Mouse (Mus musculus) 3134 (cell line): Measurements from ENCODE around the gene Zmpste24.
A peak's percentile ranks its signal among the peaks of the same experiment; 100 is the strongest.
"Not testable (repeated sequence)": the region's sequence is repeated elsewhere in the genome, so short reads cannot be mapped to it uniquely, and the experiment has no call there.

Source experiments
- DNase-seq: peaks from one replicate; pipeline ENCODE4 v3.0.0-alpha.2; 2011; ENCODE audit warnings: low spot score; ENCODE audit not compliant: insufficient read length; ENCODE audit errors: extremely low read depth

Zmpste24 gene

DNA sequence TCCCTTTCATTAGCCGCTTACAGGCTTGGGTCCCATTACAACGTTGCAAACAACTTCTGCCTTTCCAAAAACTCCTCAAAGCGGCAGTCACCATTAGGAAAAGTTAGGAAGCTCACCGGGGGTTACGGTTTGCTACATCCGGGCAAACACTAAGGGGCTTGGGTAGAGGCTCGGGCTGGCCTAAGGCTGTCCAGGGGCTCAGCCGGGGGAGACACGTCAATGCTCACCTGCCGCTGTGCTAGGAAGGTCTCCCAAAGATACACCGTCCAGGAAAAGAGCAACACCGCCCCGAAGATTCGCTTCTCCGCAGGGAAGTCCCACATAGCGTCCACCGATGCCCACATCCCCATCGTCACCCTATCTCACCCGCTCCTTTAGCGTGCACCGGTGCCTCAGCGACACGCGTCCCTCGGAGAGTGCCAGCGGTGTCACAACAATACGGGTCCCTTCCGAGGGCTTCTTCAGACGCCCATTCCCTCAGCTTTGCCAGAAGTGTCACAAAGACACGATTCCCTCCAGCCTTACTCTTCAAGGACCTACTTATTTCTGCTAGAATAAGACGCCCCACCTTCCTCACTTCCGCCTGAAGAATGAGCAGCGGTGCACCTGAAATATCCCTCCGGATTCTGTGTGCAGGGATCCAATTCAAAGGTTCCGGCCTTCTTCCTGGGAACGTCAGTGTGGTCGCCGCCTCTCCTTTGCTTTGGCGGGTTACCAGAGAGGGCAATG lies at the start of gene Zmpste24:
Gene Zmpste24 (minus strand): TSS at position 592 of the 729 bp plus-strand sequence.
- DNase-seq = peak; percentile 80

DNA sequence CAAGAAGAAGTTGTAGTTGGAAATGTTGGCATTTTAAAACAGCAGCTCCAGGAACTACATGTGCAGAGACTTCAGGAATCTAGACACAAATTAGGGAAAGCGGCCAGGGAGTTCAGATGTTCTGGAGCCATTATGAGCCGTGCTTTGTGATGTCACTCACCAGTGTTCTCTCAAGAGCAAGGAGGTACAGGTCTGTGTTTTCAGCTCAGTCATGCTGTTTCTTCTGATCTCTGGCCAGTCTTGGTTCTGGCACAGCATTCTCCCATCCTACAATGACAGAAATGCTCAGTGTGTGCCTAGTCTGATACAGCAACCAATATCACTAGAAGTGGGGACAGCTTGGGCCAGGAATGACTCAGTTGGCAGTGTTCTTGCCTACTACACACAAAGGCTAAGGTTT lies 11.1 kb upstream of the Zmpste24 start, which contains the start of gene Tmco2:
Gene Tmco2 (minus strand): TSS at position 101 of the 400 bp plus-strand sequence.
- no peak for DNase-seq

DNA sequence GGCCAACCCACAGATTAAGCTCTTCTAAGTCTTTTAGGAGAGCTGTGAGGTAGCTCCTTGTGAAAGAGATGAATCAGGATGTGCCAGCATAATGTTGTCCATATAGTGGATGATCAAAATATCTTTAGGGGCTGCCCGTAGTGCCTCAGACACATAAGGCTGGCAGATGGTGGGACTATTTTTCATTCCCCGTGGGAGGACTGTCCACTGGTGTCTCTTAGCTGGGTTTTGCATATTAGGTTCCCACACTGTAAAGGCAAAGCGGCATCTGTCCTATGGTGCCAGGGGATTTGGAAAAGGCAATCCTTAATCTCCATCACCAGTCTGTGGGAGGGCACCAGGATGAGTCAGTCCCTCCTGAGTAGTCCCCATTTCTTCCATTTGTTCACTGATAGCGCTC lies 5.3 kb upstream of the Zmpste24 start:
- DNase-seq = no peak

DNA sequence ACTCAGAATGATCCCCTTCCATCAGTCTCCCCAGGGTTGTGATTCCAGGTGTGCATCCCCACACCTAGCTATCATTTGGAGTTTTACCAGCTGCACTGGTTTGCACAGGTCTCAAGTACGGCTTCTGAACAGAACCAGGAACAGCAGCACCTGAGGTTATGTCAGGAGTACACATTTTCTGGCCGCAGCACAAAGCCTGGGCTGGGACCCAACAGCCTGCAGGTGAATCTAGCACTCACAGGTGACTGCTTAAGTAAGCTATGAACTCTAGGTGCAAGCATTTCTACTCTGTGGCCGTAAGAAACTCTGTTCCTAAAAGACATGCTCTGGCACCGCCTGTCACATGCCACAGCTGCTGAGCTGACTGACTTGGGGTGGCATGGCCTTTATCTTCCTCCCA lies 7.8 kb downstream of the Zmpste24 start:
- DNase-seq = no peak

DNA sequence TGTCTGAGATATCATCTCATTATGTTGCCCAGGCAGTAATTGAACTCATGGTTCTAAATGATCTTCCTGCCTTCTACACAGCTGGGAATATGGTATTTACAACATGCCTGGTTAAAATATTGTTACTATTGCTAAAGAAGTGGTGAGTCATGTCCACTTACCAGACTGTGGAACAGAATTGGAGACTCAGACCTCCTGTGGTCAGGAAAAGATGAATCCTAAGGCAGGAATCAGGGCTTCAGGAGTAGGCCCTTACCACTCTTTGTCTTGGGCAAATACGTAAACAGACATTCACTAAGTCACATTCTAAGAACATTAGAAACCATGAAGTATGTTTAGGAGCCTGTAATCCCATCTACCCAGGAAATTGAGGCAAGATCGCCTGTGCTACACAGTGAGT lies 9.3 kb downstream of the Zmpste24 start:
- DNase-seq = no peak

DNA sequence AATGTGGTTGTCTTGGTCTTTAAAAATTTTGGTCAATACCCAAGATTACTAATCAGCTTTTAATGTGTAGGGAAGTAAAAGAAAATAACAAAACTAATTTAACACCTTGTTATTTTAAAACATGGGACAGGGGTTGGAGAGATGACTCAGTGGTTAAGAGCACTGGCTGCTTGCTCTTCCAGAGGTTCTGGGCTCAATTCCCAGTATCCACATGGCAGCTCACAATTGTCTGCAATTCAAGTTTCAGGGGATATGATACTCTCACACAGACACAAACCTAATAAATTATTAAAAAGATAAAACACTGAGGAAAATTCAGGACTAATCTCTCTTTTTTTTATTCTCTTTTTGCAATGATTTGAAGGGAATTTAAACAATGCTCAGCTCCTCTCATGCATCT lies 13.5 kb downstream of the Zmpste24 start:
- DNase-seq = no peak

DNA sequence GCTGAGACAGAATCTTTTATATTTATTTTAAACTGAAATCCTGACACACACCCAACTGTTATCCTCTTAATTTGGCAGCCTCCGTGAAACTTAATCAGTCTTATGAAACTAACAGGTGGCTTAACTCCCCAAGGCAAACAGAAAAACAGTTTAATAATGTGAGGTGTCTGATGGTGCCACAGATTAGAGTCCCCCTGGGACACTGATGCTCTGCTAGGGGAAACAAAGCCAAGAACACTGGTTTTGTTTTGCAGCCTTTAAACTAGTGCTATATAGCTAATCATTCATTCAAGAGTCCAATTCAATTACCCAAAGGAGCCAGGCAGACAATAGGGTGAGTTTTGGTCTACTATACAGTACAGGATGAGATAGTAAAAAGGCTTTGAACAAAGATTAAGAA lies 17.6 kb downstream of the Zmpste24 start:
- no peak for DNase-seq

DNA sequence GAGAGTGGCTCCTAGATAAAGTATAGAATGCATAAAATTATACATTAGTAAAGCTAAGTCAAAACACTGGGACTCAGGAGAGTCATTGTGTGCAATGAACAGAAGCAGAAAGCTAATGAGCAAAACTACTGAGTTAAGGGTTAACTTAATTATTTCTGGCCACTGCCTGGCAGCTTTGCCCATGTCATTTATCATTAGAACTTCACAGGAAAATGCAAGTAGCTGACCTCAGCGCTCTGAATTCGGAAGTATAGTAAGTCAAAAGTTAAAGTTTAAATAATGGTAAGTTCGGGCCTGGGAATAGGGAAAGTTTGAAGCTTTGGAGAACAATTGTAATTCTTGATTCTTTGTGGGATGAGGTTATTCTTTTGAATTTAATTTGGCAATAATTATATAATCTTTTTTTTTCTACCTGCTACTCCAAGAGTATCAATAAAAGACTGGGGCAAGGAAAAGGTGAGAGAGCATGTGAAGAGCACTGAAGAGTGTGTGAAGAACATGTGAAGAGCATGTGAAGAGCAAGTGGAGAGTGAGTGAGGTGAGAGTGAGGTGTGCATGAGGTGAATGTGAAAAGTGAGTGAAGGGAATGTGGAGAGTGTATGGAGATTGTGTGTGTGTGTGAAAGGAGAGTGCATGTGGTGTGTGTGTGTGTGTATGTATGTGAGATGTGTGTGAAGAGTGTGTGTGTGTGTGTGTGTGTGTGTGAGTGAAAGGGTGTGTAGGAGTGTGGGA lies 20.0 kb downstream of the Zmpste24 start:
- no peak for DNase-seq

DNA sequence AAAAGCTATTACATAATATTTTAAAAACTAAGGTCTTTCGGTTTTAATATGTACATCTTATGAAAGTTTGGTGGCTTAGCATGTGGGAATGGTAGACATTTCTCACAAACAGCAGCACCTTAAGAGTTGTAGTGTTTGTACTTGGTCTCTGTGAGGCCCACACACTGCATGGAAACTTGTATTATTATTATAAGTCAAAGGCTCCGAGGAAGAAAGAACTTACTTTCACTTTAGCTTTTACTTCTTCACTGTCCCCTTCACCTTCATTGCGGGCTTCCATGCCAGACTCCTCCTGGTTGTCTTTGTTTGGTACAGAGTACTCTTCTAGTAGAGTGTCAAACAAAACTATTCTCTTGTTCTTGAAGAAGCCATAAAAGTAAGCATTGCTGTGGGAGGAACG lies 23.8 kb downstream of the Zmpste24 start:
- DNase-seq = no peak

DNA sequence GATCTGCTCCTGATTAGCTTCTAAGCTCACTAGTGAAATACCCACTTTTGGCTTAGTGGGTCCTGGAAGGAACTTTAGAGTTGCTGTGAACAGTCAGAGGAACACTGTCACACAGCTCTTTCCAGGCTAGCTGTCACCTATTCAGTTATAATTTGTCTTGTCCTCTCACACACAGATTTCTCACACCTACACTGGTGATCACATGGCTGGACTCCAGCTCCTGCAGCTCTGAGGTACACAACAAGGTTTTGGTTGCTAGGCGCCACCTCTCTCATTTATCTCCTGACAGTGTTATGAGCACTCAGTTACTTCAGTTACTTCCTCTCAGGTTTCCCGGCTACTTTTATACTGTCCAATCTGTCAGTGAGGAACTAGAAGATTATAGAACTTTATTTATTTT lies 32.7 kb downstream of the Zmpste24 start:
- DNase-seq = no peak

DNA sequence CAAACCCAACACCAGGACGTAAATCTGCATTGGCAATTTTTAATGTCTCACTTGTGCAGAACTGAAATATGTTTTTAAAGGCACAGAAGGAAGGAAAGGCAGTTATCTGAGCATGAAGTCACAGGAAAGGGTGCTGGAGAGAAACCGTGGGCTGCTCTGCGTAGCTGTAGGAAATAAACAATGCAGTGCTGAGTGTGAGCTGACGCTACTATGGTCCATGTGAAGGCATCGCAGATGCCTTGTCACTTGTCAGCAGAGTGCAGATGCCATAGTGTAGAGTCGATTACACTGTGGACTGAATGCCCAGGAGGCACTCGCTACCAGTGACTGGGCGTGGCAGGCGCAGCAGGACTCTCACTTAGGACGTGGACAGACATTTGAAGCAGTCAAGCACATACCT lies 38.8 kb downstream of the Zmpste24 start:
- not testable (repeated sequence) for DNase-seq

DNA sequence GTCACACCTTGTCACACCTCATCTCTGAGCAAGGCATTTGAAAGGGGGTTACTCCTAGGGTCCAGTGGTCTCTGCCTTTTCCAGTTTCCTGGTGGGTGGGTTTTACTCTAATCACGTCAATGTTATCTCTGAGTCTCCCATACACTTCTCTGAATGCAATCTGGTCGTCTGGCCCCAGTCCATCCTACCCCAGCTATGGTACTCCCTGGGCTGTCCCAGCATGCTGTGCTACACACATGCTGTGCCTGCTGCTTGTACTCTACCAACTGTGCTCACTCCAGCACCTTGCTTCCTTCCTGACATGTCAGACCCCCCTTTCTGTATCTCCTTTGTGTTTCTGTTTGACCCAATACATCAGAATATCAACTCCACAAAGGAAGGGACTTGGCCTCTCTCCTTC lies 41.0 kb downstream of the Zmpste24 start:
- no peak for DNase-seq

DNA sequence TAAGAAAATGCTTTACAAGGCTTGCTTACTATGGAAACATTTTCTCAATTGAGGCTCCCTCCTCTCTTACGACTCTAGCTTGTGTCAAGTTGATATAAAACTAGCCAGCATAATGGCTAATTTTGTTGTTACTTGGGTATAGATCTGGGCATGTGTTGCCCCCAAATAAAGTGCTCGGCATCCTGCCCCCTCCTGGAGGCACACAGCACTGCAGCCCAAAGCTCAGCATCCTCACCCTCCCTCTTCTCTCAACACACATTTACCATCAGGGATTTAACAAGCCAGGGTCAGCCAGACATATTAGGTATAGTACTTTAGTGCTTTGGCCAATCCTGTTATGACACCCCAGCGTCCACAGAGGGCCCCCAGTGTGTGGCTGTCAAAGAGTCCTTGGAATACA lies 41.7 kb downstream of the Zmpste24 start:
- no peak for DNase-seq

DNA sequence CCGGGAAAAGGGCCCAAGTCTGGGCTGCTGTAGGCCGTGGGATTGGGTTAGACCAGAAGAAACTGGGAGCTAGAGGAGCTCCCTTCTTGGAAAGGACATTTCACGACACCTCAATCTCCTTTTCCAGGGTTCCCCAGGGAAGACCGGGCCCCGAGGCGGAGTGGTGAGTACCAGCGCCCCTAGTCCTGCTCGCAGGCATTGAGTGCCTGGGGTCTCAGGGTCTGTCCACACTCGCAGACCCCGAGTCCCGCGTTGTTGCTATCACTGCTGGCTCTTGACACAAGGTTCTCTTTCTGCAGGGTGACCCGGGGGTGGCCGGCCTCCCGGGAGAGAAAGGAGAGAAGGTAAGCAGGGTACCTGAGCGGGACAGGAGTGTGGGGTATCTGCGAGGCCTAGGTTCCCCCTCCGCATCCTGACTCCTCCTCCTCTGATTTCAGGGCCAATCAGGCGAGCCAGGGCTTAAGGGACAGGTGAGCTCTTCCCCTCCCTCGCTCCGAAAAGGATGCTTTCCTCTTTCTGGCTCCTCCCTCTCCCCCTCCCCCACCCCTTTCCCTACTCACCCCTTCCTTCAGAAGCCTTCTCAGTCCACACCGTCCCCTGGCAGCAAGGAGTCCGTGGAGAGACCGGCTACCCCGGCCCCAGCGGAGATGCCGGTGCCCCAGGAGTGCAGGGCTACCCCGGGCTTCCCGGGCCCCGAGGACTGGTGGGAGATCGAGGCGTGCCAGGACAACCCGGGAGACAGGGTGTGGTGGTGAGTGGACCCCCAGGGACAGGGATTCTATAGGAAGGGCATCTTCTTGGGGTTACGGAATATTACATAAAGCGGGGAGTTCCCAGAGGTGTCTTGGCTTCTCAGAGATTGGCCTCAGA lies 45.4 kb downstream of the Zmpste24 start:
- DNase-seq = no peak

DNA sequence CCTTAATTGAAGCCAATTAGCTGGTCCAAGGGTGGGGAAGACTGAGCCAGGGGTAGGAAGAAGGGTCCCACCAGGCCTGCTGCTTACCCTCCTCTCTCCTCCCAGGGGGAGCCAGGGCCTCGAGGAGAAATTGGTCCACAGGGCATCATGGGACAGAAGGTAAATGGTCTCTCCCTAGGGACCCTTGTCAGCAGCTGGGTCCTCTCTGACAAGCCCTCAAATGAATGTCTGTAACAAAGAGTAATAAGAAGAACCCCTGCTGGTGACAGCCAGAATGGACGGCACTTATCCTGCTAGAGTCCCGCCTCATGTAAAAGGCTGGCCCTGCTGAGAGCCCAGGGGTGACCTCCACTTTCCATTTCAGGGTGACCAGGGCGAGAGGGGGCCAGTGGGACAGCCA lies 46.2 kb downstream of the Zmpste24 start:
- no peak for DNase-seq

DNA sequence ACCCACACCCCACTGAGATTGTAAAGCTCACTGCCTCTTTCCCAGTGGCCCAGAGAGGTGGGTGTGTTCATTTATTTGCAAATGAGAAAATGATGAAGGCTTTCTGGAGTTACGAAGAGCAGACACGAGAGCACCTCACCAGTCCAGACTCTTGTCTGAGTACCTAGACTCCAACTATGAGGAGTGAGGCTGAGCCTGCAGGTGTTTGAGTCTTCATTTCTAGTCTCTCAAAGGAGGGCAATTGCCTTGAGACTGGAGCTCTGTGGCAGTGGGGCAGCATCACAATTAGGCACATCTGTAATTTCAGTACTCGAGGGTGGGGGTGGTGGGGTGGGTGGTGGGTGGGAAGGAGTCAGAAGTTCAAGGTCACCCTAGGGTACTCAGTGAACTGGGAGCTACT lies 55.1 kb downstream of the Zmpste24 start:
- DNase-seq = no peak

DNA sequence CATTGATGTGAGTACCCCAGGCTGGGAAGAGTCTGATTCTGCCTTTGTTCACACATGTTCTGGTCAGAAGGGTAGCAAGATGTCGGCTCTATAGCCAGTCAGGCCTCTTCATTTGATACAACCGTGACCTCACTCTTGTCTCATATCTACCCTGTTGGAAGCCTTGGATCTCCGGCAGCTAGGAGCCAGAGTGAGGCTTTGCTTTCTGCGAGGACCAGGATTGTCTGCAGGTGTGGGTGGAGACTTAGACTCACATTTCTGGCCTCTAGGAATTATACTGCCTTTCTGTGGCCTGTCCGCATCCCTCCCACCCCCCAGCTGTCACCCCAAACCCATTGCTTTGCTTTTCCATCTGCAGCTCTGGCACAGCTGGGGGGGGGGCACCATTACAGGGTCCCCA lies 55.6 kb downstream of the Zmpste24 start:
- no peak for DNase-seq

DNA sequence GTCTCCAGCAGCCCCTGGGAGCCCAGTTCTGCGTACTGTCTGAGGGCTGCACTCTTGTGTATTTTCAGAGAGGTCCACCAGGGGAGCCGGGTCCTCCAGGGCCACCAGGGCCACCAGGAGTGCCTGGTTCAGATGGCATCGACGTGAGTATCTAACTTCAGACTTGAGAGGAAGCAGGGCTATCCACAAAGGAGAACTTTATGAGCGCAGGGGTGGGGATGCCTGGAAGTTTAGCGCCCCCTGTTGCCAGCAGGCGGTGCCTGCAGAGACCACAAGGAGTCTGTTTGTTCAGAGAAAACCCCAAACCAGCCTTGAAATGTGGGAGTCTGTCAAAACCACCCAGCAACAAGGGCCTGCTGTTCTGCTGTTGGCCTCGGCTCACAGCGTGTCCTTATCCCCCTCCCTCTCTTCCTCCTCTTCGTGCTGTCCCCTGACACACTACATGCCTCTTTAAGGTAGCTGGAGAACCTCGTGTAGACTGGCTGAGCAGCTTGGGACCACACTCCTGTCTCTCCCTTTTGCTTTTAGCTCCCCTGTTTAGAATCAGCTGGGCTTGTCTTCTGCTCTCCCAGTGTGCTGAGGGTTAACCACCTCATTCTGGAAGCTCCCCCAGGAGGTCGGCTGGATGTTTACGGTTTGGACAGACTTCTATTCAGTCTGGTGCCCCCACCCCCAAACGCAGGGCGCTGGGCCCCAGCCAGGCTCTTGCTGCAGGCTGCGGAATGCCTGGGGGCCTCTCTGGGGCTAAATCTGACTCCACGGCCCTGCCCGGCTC lies 57.0 kb downstream of the Zmpste24 start:
- DNase-seq = no peak

DNA sequence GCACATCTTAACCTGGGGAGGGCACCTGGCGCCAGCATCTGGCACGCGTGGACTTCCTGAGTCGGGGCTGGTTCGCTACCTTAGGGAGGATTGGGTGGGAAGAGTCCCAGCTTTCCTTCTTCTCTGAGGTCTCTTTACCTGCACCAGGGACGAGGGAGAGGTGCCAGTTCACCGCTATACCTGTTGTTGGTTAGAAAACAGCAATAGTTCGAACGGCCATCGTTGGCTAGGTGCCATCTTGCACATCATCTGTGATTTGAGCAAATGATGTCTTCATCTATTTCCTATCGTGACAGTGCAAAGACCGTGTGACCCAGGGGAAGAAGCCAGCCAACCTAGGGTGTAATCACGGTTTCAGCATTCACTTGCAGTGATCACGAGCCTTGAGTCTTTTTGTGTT lies 57.7 kb downstream of the Zmpste24 start:
- DNase-seq = no peak

DNA sequence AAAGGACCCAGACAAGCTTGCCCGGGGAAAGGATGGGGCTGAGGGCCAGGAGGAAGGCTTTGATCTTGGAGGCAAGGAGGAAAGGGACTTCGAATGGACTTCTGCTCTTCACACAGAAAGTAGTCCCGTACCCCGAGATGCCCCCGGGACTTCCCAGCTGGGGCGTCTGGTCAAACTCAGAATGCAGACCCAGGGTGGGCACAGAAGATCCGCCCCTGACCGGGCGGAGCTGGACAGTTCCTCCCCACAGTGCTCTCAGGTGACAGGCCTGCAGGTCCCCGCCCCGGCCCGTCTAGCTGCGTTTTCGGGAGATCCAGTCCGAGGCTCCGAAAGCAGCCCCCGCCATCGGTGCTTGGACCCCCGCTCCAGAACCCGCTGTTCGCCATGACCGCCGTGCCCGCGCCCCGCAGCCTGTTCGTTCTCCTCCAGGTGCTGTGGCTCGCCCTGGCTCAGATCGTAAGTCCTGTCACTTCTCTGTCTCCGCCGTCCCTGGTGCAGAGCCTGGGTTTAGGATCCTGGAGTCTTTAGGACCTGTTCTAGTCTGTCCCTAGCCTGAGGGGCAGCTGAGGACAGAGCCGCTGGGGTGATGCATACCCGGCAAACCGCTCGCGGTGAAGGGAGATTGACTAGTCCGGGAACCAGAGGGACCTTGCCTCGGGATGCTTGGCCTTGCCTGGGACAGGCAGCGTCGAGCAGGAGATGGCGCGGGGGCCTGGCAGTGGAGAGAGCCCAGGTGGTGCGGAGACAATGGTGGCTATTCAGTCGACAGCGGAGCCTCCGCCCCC lies 58.5 kb downstream of the Zmpste24 start, which contains the start of gene Col9a2:
Gene Col9a2 (plus strand): TSS at position 55 of the 785 bp plus-strand sequence.
- no peak for DNase-seq
